Mouse (Mus musculus) embryo, embryonic 11.5 days (tissue): ENCODE measurements around the gene Tdrd5.
"Not testable (repeated sequence)": the region's sequence is repeated elsewhere in the genome, so short reads cannot be mapped to it uniquely, and the experiment has no call there.

Experiments
- DNase-seq: peaks from one replicate; pipeline ENCODE4 v3.0.0-alpha.2; 2012; ENCODE audit warnings: low read depth, low spot score

Gene Tdrd5

GRCm38 (mm10) chr1:156254866-156255265 is 48.6 kb downstream of the Tdrd5 start:
- no peak for DNase-seq

GRCm38 (mm10) chr1:156251096-156251495 is 52.4 kb downstream of the Tdrd5 start:
- DNase-seq = not testable (repeated sequence)

- no peak for DNase-seq
Measured at GRCm38 (mm10) chr1:156247893-156248292, 55.6 kb downstream of the Tdrd5 start.

GRCm38 (mm10) chr1:156241713-156242348 is 61.6 kb downstream of the Tdrd5 start:
- DNase-seq = peak; percentile 54

GRCm38 (mm10) chr1:156241035-156241434 is 62.4 kb downstream of the Tdrd5 start:
- DNase-seq = peak; percentile 30

- no peak for DNase-seq
Measured at GRCm38 (mm10) chr1:156231122-156231521, 72.3 kb downstream of the Tdrd5 start.

GRCm38 (mm10) chr1:156230339-156231089 is 73.0 kb downstream of the Tdrd5 start:
- DNase-seq = peak; percentile 48

- peak; percentile 42 for DNase-seq
Measured at GRCm38 (mm10) chr1:156229448-156229847, 74.0 kb downstream of the Tdrd5 start.

- no peak for DNase-seq
Measured at GRCm38 (mm10) chr1:156228728-156229127, 74.7 kb downstream of the Tdrd5 start.

GRCm38 (mm10) chr1:156226903-156227302 is 76.6 kb downstream of the Tdrd5 start:
- DNase-seq = no peak

GRCm38 (mm10) chr1:156222205-156223000 is 81.1 kb downstream of the Tdrd5 start:
- DNase-seq = no peak

GRCm38 (mm10) chr1:156221327-156221726 is 82.1 kb downstream of the Tdrd5 start:
- DNase-seq = no peak

GRCm38 (mm10) chr1:156218573-156218972 is 84.9 kb downstream of the Tdrd5 start:
- DNase-seq = no peak

- no peak for DNase-seq
Measured at GRCm38 (mm10) chr1:156217941-156218340, 85.5 kb downstream of the Tdrd5 start.

- no peak for DNase-seq
Measured at GRCm38 (mm10) chr1:156217393-156217792, 86.1 kb downstream of the Tdrd5 start.

- DNase-seq = no peak
Measured at GRCm38 (mm10) chr1:156216249-156216648, 87.2 kb downstream of the Tdrd5 start.

GRCm38 (mm10) chr1:156214651-156215050 is 88.8 kb downstream of the Tdrd5 start:
- no peak for DNase-seq

- DNase-seq = no peak
Measured at GRCm38 (mm10) chr1:156212923-156213322, 90.5 kb downstream of the Tdrd5 start.

- no peak for DNase-seq
Measured at GRCm38 (mm10) chr1:156211809-156212317, 91.6 kb downstream of the Tdrd5 start.
